Mouse (Mus musculus) lung, postnatal 0 days (tissue): Measurements from ENCODE around the gene Cntnap2.

ENCODE experiments used
- CTCF ChIP-seq: IDR thresholded peaks from 2 replicates; pipeline ENCODE4 v1.5.1; 2016; ENCODE audit warnings: antibody characterized with exemption, mild to moderate bottlenecking
- EP300 ChIP-seq: IDR thresholded peaks from 2 replicates; pipeline ENCODE4 v1.6.1; 2016; ENCODE audit warnings: antibody characterized with exemption, mild to moderate bottlenecking, control low read depth

GRCm38 (mm10) chr6:47304848-47305490 lies 2245.8 kb downstream of the Cntnap2 start:
- TF ChIP-seq CTCF, result no peak
- TF ChIP-seq EP300, result no peak
